Mouse (Mus musculus) lung, postnatal 0 days (tissue): ENCODE measurements around the gene Scarf1. TPM values are rescaled to one million over a fixed set of nuclear protein-coding genes. Genes with fewer than 3 reads are reported as not detected.
A peak's percentile ranks its signal among the peaks of the same experiment; 100 is the strongest.

Experiments
- ATAC-seq: fragments of 200-750 bp; cut with Nextera tagmentation; 2 replicates; pipeline ENCODE4 v1.8.0; 2017; ENCODE audit warnings: moderate library complexity
- DNase-seq: peaks from one replicate; pipeline ENCODE4 v3.0.0-alpha.2; 2016; ENCODE audit warnings: low spot score
- H3K27ac ChIP-seq: fragments of 300-500 bp; sonication (generic); 2 replicates; pipeline ENCODE4 v1.5.1; 2014; ENCODE audit warnings: antibody characterized with exemption, mild to moderate bottlenecking, low read length, mixed read lengths
- H3K27me3 ChIP-seq: fragments of 300-500 bp; sonication (generic); replicated peaks from 2 replicates; pipeline ENCODE4 v1.6.1; 2014; ENCODE audit warnings: low read length, mixed read lengths; ENCODE audit not compliant: insufficient read depth
- H3K36me3 ChIP-seq: fragments of 300-500 bp; sonication (generic); 2 replicates; pipeline ENCODE4 v1.6.1; 2014; ENCODE audit warnings: low read length, mixed read lengths; ENCODE audit not compliant: insufficient read depth
- H3K4me1 ChIP-seq: fragments of 300-500 bp; sonication (generic); 2 replicates; pipeline ENCODE4 v1.6.1; 2014; ENCODE audit warnings: antibody characterized with exemption, low read depth, low read length, mixed read lengths; ENCODE audit not compliant: insufficient read depth
- H3K4me2 ChIP-seq: fragments of 300-500 bp; sonication (generic); replicated peaks from 2 replicates; pipeline ENCODE4 v1.6.1; 2014; ENCODE audit warnings: low read depth, mild to moderate bottlenecking, low read length, moderate library complexity, mixed read lengths
- H3K4me3 ChIP-seq: fragments of 300-500 bp; sonication (generic); 2 replicates; pipeline ENCODE4 v1.5.1; 2014; ENCODE audit warnings: low read depth, low read length
- H3K9ac ChIP-seq: fragments of 300-500 bp; sonication (generic); replicated peaks from 2 replicates; pipeline ENCODE4 v1.6.1; 2014; ENCODE audit warnings: low read depth, mild to moderate bottlenecking
- H3K9me3 ChIP-seq: fragments of 300-500 bp; sonication (generic); 2 replicates; pipeline ENCODE4 v1.6.1; 2016; ENCODE audit warnings: low read length, mixed read lengths
- CTCF ChIP-seq: IDR thresholded peaks from 2 replicates; pipeline ENCODE4 v1.5.1; 2016; ENCODE audit warnings: antibody characterized with exemption, mild to moderate bottlenecking
- EP300 ChIP-seq: IDR thresholded peaks from 2 replicates; pipeline ENCODE4 v1.6.1; 2016; ENCODE audit warnings: antibody characterized with exemption, mild to moderate bottlenecking, control low read depth
- WGBS: fragments of 180-500 bp; shearing (Covaris S2); extraction: QIAGEN DNeasy Blood & Tissue Kit; methylation state at CpG from one replicate; pipeline ENCODE4 v1.1.7; 2014; 5-methylcytosine and 5-hydroxymethylcytosine counted together
- polyA plus RNA-seq: library from polyadenylated mRNA; unstranded; fragments of >200 nt; fragmentation: Nextera tagmentation; extraction: Ambion mirVana; gene quantifications from 2 replicates; pipeline ENCODE4 v1.2.1, GENCODE M21; 2015

Gene Scarf1
- polyA plus RNA-seq, 1 experiment from 2014 or later: 18.5 TPM

DNA sequence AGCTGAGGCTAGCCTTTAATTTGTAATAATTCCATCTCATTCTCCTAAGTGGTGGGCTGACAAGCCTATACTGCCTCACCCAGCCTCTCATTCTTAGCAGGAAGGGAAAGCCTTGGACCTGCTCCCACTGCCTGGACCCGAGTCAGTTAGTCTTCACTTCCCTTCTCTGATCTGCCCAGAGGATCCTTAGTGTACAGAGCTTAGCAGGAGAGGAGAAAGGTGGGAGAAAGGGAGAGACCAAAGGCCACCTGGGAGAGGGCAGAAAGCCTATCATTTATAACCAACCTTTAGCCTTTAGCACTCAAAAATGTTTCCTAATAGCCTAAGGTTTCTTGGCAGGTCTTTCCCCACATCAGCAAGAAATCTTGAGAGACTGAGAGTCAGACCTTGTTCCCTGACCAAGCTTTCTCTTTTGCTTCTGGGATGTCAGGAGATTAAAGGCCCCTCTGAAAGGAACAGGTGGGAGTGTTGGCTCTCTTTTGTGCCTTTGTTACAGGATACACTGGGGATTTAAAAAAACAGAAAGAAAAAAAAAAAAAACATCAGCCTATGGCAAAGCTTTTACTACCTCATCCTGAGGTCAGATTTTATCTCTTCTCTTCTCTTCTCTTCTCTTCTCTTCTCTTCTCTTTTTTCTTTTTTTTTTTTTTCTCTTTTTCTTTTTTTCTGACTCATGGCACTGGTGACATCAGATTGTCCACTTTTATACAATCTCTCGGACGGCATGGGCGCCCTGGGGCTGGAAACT, 21.1 kb downstream of the Scarf1 start:
- TF ChIP-seq EP300 (no peak), CTCF (no peak)
- Histone ChIP-seq H3K4me3 (no peak overlapping the region), H3K4me2 (0 out of 2 replicates have a peak overlapping the region, but pooled peaks have one; percentile 3), H3K9me3 (no peaks in the 10 kb centered on the region), H3K27me3 (no peaks in the 10 kb centered on the region), H3K4me1 (peaks cover 20% of the 10 kb centered on the region), H3K36me3 (no peaks in the 10 kb centered on the region), H3K9ac (no peak overlapping the region), H3K27ac (no peak overlapping the region; the same call in 1 of the 2 replicates)
- ATAC-seq: no peak
- no peak for DNase-seq
- 47% methylated on average over 4 of the region's 4 CpGs for WGBS

DNA sequence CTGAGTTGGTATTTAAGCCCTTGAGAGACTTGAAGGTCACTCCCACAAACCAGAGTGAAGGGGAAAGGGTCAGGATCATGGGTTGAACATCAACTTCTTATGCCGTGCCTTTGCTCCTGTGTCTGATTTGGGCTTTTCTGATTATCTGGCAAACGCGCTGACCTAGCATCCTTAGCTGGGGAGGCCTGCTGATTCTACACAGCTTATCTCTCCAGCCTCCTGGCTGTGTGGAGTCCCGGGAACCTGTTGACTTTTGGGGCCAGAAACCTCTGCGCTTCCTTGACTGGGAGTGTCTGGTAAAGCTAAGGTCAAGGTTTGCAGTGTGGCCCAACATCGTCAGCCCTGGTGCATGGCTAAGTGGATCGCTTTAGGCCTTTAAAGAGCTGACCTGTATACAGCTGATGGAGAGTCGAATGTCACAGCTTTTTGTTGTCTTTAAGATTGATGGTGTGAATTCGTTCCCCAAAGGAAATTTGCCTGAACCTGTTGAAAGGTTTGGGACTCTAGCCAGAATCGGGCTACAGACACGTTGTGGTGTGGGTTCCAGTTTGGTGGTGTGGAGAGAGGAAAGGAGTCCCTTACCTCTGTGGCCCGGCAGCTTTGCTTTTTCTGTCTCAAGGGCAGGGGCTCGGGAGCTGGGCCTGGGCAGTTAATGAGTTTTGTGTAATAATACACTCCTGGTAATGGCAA, 21.9 kb downstream of the Scarf1 start:
- Histone ChIP-seq H3K4me1 (peaks cover 20% of the 10 kb centered on the region), H3K9ac (no peak overlapping the region), H3K27ac (no peak overlapping the region), H3K4me3 (no peak overlapping the region), H3K9me3 (no peaks in the 10 kb centered on the region), H3K27me3 (no peaks in the 10 kb centered on the region), H3K36me3 (no peaks in the 10 kb centered on the region), H3K4me2 (no peak overlapping the region)
- ATAC-seq (no peak), DNase-seq (no peak)
- WGBS: 40% methylated on average over 13 of the region's 13 CpGs
- no peak for TF ChIP-seq CTCF
- no peak for TF ChIP-seq EP300

DNA sequence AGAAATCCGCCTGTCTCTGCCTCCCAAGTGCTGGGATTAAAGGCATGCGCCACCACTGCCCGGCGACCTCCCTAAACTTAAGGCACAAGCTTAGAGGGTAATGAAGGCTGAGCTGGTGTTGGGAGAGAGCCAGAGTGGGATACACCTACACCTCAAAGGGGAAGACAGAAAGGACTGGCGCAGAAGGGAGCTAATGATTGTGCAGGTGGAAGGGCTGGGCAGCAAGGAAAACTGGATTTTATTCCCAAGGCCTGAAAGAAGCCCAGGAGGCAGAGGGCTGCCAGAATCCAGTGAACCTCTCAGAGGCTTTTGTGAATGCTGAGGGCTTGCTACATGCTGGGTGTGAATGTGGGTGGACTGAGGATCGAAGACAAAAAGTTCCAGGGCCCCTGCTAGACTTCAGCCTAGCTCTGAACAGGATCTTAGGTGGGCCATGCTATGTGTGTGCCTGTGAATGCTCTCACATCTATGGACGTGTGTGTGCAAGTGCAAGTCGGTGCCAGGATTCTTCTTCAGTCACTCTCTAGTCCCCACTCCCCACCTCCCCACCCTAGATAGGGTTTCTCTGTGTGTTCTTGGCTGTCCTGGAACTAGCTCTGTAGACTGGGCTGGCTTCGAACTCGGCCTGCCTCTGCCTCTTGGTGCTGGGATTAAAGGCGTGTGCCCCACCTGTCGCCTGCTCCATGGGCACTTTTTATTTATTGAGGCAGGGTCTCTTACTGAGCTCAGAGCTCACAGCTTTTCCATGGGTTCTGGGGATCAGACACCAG, 23.1 kb downstream of the Scarf1 start:
- DNase-seq: no peak
- WGBS: 86% methylated on average over 12 of the region's 12 CpGs
- Histone ChIP-seq H3K36me3 (no peaks in the 10 kb centered on the region), H3K4me2 (no peak overlapping the region), H3K27ac (0 out of 2 replicates have a peak overlapping the region, but pooled peaks have one; percentile 79), H3K4me3 (no peak overlapping the region), H3K9me3 (no peaks in the 10 kb centered on the region), H3K9ac (no peak overlapping the region), H3K27me3 (no peaks in the 10 kb centered on the region), H3K4me1 (peaks cover 25% of the 10 kb centered on the region)
- TF ChIP-seq CTCF (no peak), EP300 (no peak)
- no peak for ATAC-seq

DNA sequence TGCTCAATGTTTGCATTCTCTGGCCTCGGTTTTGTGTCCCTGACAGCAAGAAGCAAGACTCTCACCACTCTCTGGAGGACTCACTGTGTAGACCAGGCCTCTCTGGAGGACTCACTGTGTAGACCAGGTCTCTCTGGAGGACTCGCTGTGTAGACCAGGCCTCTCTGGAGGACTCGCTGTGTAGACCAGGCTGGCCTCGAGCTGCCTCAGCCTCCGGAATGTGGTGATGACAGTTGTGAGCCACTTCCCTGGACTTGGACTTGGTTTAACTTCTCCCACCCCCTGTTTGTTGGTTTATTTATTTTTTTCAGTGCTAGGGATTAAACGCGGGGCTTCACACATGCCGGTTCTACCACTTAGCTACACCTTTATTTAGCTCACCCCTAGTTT, 23.7 kb downstream of the Scarf1 start:
- DNase-seq: no peak
- H3K9me3 ChIP-seq: no peaks in the 10 kb centered on the region
- TF ChIP-seq CTCF (no peak), EP300 (no peak)

DNA sequence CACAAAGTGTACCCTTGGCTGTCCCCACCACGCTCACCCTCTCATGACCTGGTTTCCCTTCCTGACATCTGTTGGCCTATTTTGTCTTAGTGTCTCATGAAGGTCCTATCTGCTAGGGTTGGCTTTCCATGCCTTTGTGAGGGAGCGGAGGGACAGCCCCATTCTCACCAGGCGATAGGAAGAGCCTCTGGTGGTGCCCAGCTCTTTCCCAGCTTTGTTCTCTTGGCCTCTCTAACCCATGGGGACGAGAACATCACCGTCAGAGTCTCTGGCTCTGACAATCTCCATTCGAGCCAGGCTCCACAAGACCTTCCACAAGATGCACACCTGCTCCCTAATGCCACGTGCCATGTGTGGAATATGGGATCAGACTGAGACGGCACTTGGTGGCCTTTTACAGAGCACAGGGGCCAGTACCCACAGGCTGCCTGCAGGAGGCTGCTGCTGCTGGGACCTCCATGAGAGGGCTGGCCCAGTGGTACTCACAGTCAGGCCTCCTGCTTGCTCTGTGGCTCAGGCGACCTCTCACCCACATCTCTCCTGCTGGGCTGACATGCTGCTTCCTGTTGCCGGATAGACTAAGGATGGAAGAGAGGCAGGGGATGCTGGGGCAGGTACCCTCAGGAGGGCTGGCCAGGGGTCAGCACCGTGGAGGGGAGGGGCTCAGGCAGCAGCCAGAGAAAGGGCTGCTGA, 24.3 kb downstream of the Scarf1 start:
- no peaks in the 10 kb centered on the region for H3K36me3 ChIP-seq
- H3K4me3 ChIP-seq: no peak overlapping the region
- no peak for TF ChIP-seq EP300
- TF ChIP-seq CTCF: peak; percentile 58
- ATAC-seq (peak; percentile 64), DNase-seq (peak; percentile 62)
- H3K9me3 ChIP-seq: no peaks in the 10 kb centered on the region
- no peak overlapping the region for H3K4me2 ChIP-seq
- H3K27me3 ChIP-seq: no peaks in the 10 kb centered on the region
- peak overlapping the region; percentile 79; the same call in 1 of the 2 replicates for H3K27ac ChIP-seq
- H3K9ac ChIP-seq: no peak overlapping the region; the same call in 1 of the 2 replicates
- H3K4me1 ChIP-seq: peaks cover 24% of the 10 kb centered on the region
- 45% methylated on average over 11 of the region's 11 CpGs for WGBS

More for the DNA sequence above, 23.7 kb downstream of the Scarf1 start:
- no peak for ATAC-seq
- no peaks in the 10 kb centered on the region for H3K36me3 ChIP-seq
- H3K27me3 ChIP-seq: no peaks in the 10 kb centered on the region
- H3K27ac ChIP-seq: 0 out of 2 replicates have a peak overlapping the region, but pooled peaks have one; percentile 79
- no peak overlapping the region for H3K4me3 ChIP-seq
- peaks cover 25% of the 10 kb centered on the region for H3K4me1 ChIP-seq
- H3K4me2 ChIP-seq: no peak overlapping the region
- WGBS: 68% methylated on average over 8 of the region's 8 CpGs
- H3K9ac ChIP-seq: no peak overlapping the region
